Mouse (Mus musculus) stomach, postnatal 0 days (tissue): ENCODE results near the gene Eif4e3. TPM values are rescaled to one million over a fixed set of nuclear protein-coding genes. Genes with fewer than 3 reads are reported as not detected.
A peak's percentile ranks its signal among the peaks of the same experiment; 100 is the strongest.

Experiments used
- ATAC-seq: fragments of 200-750 bp; cut with Nextera tagmentation; 2 replicates; pipeline ENCODE4 v1.8.0; 2017; ENCODE audit not compliant: low FRiP score, low TSS enrichment
- DNase-seq: peaks from one replicate; pipeline ENCODE4 v3.0.0-alpha.2; 2016; ENCODE audit warnings: low spot score
- H3K27ac ChIP-seq: fragments of 300-500 bp; sonication (generic); replicated peaks from 2 replicates; pipeline ENCODE4 v1.5.1; 2014; ENCODE audit warnings: mild to moderate bottlenecking, control low read depth
- H3K27me3 ChIP-seq: fragments of 300-500 bp; sonication (generic); 2 replicates; pipeline ENCODE4 v1.6.1; 2014; ENCODE audit warnings: low read length; ENCODE audit not compliant: control insufficient read depth, insufficient read depth
- H3K36me3 ChIP-seq: fragments of 300-500 bp; sonication (generic); 2 replicates; pipeline ENCODE4 v1.6.1; 2014; ENCODE audit warnings: low read length, mixed read lengths; ENCODE audit not compliant: control insufficient read depth, insufficient read depth
- H3K4me1 ChIP-seq: fragments of 300-500 bp; sonication (generic); replicated peaks from 2 replicates; pipeline ENCODE4 v1.6.1; 2014; ENCODE audit warnings: antibody characterized with exemption; ENCODE audit not compliant: control insufficient read depth, insufficient read depth
- H3K4me2 ChIP-seq: fragments of 300-500 bp; sonication (generic); replicated peaks from 2 replicates; pipeline ENCODE4 v1.6.1; 2014; ENCODE audit warnings: low read depth, mild to moderate bottlenecking, control low read depth, moderate library complexity
- H3K4me3 ChIP-seq: fragments of 300-500 bp; sonication (generic); 2 replicates; pipeline ENCODE4 v1.5.1; 2014; ENCODE audit warnings: low read depth, low read length, control low read depth
- H3K9ac ChIP-seq: fragments of 300-500 bp; sonication (generic); 2 replicates; pipeline ENCODE4 v1.6.1; 2014; ENCODE audit warnings: mild to moderate bottlenecking, low read length, control low read depth, mixed read lengths
- H3K9me3 ChIP-seq: fragments of 300-500 bp; sonication (generic); 2 replicates; pipeline ENCODE4 v1.6.1; 2016; ENCODE audit warnings: low read length; ENCODE audit not compliant: control insufficient read depth
- CTCF ChIP-seq: IDR thresholded peaks from 2 replicates; pipeline ENCODE4 v1.5.1; 2016; ENCODE audit warnings: antibody characterized with exemption, low read depth, mild to moderate bottlenecking, moderate library complexity
- EP300 ChIP-seq: optimal IDR thresholded peaks from 2 replicates; pipeline ENCODE3; 2016; ENCODE audit warnings: antibody characterized with exemption
- WGBS: fragments of 180-500 bp; shearing (Covaris S2); extraction: QIAGEN DNeasy Blood & Tissue Kit; methylation state at CpG from one replicate; pipeline ENCODE4 v1.1.7; 2014; 5-methylcytosine and 5-hydroxymethylcytosine counted together
- polyA plus RNA-seq: library from polyadenylated mRNA; unstranded; fragments of >200 nt; fragmentation: Nextera tagmentation; extraction: Ambion mirVana; gene quantifications from 2 replicates; pipeline ENCODE4 v1.2.1, GENCODE M21; 2015

The Eif4e3 gene
- polyA plus RNA-seq, 1 experiment from 2014 or later = 7.8 TPM

GRCm38 (mm10) chr6:99625803-99626202 is 40.8 kb downstream of the Eif4e3 start:
- no peak overlapping the region for H3K27ac ChIP-seq
- 34% methylated on average over 7 of the region's 7 CpGs for WGBS
- no peak overlapping the region for H3K4me3 ChIP-seq
- ATAC-seq (no peak), DNase-seq (no peak)
- TF ChIP-seq CTCF = no peak
- no peak for TF ChIP-seq EP300
- no peaks in the 10 kb centered on the region for H3K9me3 ChIP-seq
- no peaks in the 10 kb centered on the region for H3K27me3 ChIP-seq
- H3K4me1 ChIP-seq = no peaks in the 10 kb centered on the region
- no peak overlapping the region for H3K4me2 ChIP-seq
- H3K9ac ChIP-seq = no peak overlapping the region
- H3K36me3 ChIP-seq = peaks cover 2% of the 10 kb centered on the region; the same call in 1 of the 2 replicates

GRCm38 (mm10) chr6:99625306-99625705 is 41.3 kb downstream of the Eif4e3 start:
- H3K9ac ChIP-seq = no peak overlapping the region
- H3K4me3 ChIP-seq = no peak overlapping the region
- no peak overlapping the region for H3K4me2 ChIP-seq
- TF ChIP-seq CTCF (no peak), EP300 (no peak)
- H3K36me3 ChIP-seq = no peaks in the 10 kb centered on the region
- no peaks in the 10 kb centered on the region for H3K27me3 ChIP-seq
- H3K27ac ChIP-seq = no peak overlapping the region
- H3K4me1 ChIP-seq = no peaks in the 10 kb centered on the region
- WGBS = 67% methylated on average over 7 of the region's 7 CpGs
- H3K9me3 ChIP-seq = no peaks in the 10 kb centered on the region
- DNase-seq = no peak
- no peak for ATAC-seq

GRCm38 (mm10) chr6:99624542-99624941 is 42.0 kb downstream of the Eif4e3 start:
- Histone ChIP-seq H3K4me1 (no peaks in the 10 kb centered on the region), H3K9me3 (no peaks in the 10 kb centered on the region), H3K9ac (no peak overlapping the region), H3K27ac (no peak overlapping the region), H3K27me3 (no peaks in the 10 kb centered on the region), H3K36me3 (no peaks in the 10 kb centered on the region), H3K4me3 (no peak overlapping the region), H3K4me2 (no peak overlapping the region)
- ATAC-seq = no peak
- TF ChIP-seq CTCF (no peak), EP300 (no peak)
- 91% methylated on average over 3 of the region's 3 CpGs for WGBS
- no peak for DNase-seq

GRCm38 (mm10) chr6:99623641-99624040 is 42.9 kb downstream of the Eif4e3 start:
- Histone ChIP-seq H3K4me2 (no peak overlapping the region), H3K9me3 (no peaks in the 10 kb centered on the region), H3K27me3 (no peaks in the 10 kb centered on the region), H3K4me1 (peaks cover 3% of the 10 kb centered on the region; the same call in 1 of the 2 replicates), H3K4me3 (no peak overlapping the region), H3K36me3 (no peaks in the 10 kb centered on the region), H3K9ac (no peak overlapping the region), H3K27ac (no peak overlapping the region)
- 27% methylated on average over 6 of the region's 6 CpGs for WGBS
- peak; percentile 73 for TF ChIP-seq CTCF
- no peak for TF ChIP-seq EP300
- ATAC-seq = no peak; the same call in 1 of the 2 replicates
- DNase-seq = peak; percentile 44

- Histone ChIP-seq H3K4me2 (no peak overlapping the region), H3K36me3 (no peaks in the 10 kb centered on the region), H3K9ac (no peak overlapping the region), H3K4me3 (no peak overlapping the region), H3K27me3 (no peaks in the 10 kb centered on the region), H3K9me3 (no peaks in the 10 kb centered on the region), H3K27ac (no peak overlapping the region), H3K4me1 (peaks cover 3% of the 10 kb centered on the region; the same call in 1 of the 2 replicates)
- TF ChIP-seq CTCF = no peak
- no peak for TF ChIP-seq EP300
- ATAC-seq (no peak), DNase-seq (no peak)
- 64% methylated on average over 4 of the region's 4 CpGs for WGBS
Observed at GRCm38 (mm10) chr6:99621167-99621566, 45.4 kb downstream of the Eif4e3 start.

- H3K9ac ChIP-seq = no peak overlapping the region
- TF ChIP-seq EP300 (no peak), CTCF (no peak)
- ATAC-seq (no peak), DNase-seq (no peak)
- no peaks in the 10 kb centered on the region for H3K36me3 ChIP-seq
- no peak overlapping the region for H3K4me2 ChIP-seq
- peaks cover 3% of the 10 kb centered on the region; the same call in 1 of the 2 replicates for H3K4me1 ChIP-seq
- no peaks in the 10 kb centered on the region for H3K27me3 ChIP-seq
- H3K27ac ChIP-seq = no peak overlapping the region
- H3K4me3 ChIP-seq = no peak overlapping the region
- 59% methylated on average over 7 of the region's 7 CpGs for WGBS
- H3K9me3 ChIP-seq = no peaks in the 10 kb centered on the region
Observed at GRCm38 (mm10) chr6:99620471-99620870, 46.1 kb downstream of the Eif4e3 start.
